Mouse (Mus musculus): ENCODE data around the gene Rcn1. TPM values are rescaled to one million over a fixed set of nuclear protein-coding genes. Genes with fewer than 3 reads are reported as not detected.

Gene Rcn1
- total RNA-seq, 2 experiments from 2014 or later, result 14.7 to 18.5 TPM

DNA sequence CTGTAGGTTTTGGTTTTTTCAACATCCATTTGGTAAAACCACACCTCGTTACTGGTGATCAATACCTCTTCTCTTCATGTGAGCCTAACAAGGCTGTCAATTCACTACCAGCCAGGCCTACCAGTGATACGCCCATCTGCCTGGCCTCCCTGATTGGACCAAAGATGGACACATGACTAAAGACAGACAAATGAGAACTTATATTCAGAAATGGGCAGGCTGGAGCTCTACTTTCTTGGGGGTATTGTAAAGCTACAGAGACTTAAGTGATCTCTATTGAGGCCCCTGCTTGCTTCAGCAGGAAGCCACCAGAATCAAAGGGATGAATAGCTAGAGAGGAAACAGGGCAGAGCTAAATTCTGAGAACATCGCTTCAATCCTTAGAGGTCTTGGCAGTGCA, 41.1 kb downstream of the Rcn1 start:
- Histone ChIP-seq H3K4me3 (no peak overlapping the region), H3K27ac (no peak overlapping the region)
- no peak for DNase-seq (ENCODE audit: low spot score in 2 of 2)
- TF ChIP-seq CTCF (conservative IDR thresholded peaks at IDR 0.05), result no peak

GRCm38 (mm10) chr2:105356791-105357190, 42.3 kb downstream of the Rcn1 start:
- DNase-seq (ENCODE audit: low spot score in 2 of 2), result no peak
- Histone ChIP-seq H3K4me3 (no peak overlapping the region), H3K27ac (no peak overlapping the region)
- TF ChIP-seq CTCF (conservative IDR thresholded peaks at IDR 0.05), result no peak

DNA sequence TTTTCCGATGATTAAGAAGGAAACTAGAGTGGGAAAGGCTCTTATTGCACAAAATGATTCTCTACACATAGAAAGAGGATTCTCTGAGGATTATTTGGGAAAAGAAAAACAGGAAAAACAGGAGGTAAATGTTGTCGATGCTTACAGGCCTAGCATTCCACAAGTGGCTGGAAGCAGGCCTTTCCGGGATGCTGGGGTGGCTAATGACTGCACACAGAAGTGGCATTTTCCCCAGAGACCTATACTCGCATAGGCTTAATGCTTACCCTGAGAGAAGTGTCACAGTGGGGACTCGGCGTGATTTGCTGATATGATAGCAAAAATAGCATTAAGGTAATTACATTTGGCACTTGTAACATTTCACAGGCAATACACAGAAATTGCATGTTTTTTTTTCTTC, 50.2 kb downstream of the Rcn1 start:
- no peak for TF ChIP-seq CTCF (conservative IDR thresholded peaks at IDR 0.05)
- no peak overlapping the region for H3K4me3 ChIP-seq
- no peak for DNase-seq (ENCODE audit: low spot score in 2 of 2)
- H3K27ac ChIP-seq, result no peak overlapping the region

DNA sequence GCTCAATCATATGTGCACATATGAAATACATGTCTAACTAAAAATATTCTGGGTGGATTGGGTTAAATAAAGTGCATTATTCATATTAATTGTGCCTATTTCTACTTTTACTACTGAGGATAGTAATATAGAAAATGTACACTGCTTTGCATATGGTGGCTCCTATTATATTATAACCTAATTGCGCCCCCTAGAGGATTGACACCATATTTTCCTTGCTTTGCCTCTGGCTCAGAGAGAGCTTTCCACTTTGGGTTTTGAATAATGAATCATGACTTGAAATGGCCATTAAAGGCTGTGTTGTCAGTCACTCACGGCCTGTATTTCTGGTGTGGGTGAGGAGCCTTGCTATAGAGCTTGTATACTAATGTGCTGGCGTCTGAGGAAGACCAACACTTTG, 59.1 kb downstream of the Rcn1 start:
- TF ChIP-seq CTCF (conservative IDR thresholded peaks at IDR 0.05), result peak; percentile 70
- no peak overlapping the region for H3K27ac ChIP-seq
- DNase-seq (ENCODE audit: low spot score in 2 of 2), result no peak

DNA sequence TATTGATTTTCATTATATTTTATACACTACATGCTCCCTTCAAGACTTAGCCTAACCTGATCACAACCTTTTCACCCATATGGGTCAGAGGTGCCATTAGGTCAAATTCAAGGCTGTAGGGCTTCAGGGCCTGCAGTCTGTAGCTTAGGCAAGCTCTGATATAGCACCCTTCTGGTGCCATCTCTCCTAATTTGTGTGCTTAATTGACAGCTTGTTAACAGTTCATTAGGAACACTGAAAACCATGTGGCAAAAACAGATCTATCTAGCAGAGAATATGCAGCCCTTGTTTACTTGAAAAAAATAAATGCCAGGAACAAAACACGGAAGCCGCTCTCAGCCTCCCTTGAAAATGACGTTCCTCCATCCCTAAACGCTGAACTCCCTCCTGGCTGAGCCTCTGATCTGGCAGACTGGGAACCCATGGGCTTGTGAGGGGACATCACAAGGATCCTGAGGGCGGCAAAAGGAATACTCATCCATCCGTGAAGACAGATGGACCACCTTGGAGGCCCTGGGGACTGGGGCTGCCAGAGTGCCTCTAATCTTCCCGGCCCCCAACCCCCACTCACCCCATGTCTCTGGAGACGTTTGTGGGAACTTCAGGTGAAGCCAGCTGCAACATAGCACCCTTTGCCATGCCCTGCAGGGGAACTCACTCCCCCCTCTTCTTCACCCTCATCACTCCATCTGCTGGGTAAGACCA, 61.8 kb downstream of the Rcn1 start:
- TF ChIP-seq CTCF (conservative IDR thresholded peaks at IDR 0.05), result no peak
- H3K4me3 ChIP-seq, result no peak overlapping the region
- no peak overlapping the region for H3K27ac ChIP-seq
- DNase-seq (ENCODE audit: low spot score in 2 of 2), result peak in 1 of 2 experiments; percentile 15

More for the DNA sequence above, 59.1 kb downstream of the Rcn1 start:
- no peak overlapping the region for H3K4me3 ChIP-seq

DNA sequence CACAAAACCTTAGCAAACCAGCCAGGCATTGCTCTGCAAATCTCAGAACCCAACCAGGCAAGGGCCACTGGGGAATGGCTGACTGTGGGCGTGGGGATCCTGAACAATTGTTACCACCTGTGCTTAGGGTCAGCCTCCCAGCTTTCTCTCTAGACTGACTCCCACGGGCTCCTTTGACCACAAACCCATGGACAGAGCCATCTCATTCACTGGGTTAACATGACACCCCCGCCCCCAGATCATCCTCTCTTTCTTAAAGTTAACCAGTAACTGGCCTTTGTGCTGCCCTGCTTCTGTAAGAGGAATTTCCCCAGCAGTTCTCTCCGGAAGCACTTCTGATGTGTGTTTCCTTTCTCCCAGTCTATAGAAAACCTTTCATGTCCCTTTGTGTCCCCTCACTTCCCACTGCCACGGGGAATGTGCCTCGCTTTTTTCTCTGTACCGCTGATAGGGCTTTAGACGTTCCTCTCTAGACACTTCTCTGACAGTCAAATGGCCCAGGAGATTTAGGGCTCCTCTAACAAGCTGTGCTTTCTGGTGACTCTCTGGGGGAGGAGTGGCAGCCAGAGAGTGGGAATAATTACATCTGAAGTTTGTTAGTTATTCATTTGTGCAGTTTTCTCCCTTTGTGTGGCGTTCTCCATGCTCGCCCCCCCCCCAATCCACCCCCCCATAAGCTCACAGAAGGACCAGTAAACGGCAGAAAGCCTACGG, 62.6 kb downstream of the Rcn1 start:
- no peak for DNase-seq (ENCODE audit: low spot score in 2 of 2)
- TF ChIP-seq CTCF (conservative IDR thresholded peaks at IDR 0.05), result no peak
- no peak overlapping the region for H3K27ac ChIP-seq
- no peak overlapping the region for H3K4me3 ChIP-seq

Other genes with a start within 250 kb of the Rcn1 start
- not detected for gene Them7, start 175.0 kb downstream of the Rcn1 start, total RNA-seq (2021)

Measured in layer of hippocampus, adult 2 months (tissue).